In genomic region chr7:107665221-107665585, GRCm38 (mm10) we compare ENCODE assay signal across 9 mouse cellular contexts. TPM values are rescaled to one million over a fixed set of nuclear protein-coding genes. Genes with fewer than 3 reads are reported as not detected.
A peak's percentile ranks its signal among the peaks of the same experiment; 100 is the strongest.
DNase-seq lines count a peak whose midpoint lies in the region; ATAC-seq and TF ChIP-seq lines count a peak whose summit lies in the region.
"Had no signal": no experiment of that assay in that cellular context is flagged by ENCODE, and none has a peak within 500 bp of the region (broad histone marks: within the 10 kb centered on the region; RNA-seq: fewer than 3 reads in every experiment).

No protein-coding gene starts in this region.

- 0 out of 2 replicates have a peak overlapping the region, but pooled peaks have one; percentile 41 for H3K4me2 ChIP-seq in midbrain, embryonic 12.5 days (replicated peaks)

- no peak for DNase-seq in lung, adult 2 months
- no peak for DNase-seq in lung, postnatal 25 days (ENCODE audit: low spot score)
- DNase-seq in hindlimb bud, embryonic 11.5 days (ENCODE audit: extremely low spot score, low read depth, low spot score), result peak; percentile 63
- no peak for DNase-seq in layer of hippocampus, postnatal 36 days
- DNase-seq in cerebellum, adult 11 months, result no peak
- no peak for DNase-seq in adrenal gland, adult 18-20 months (ENCODE audit: low spot score in 2 of 2)

- no peak for TF ChIP-seq CTCF in lung, adult 2 months (IDR thresholded peaks at IDR 0.05; ENCODE audit: insufficient read depth, low read length)

- peak; percentile 58 for ATAC-seq in frontal cortex, adult (ENCODE audit: low TSS enrichment)
- ATAC-seq in midbrain, embryonic 12.5 days (ENCODE audit: low FRiP score, low read depth), result peak; percentile 23; the same call in 1 of the 2 replicates

- WGBS in lung, adult 2 months, result 11% methylated on average over 4 of the region's 4 CpGs
- 44% methylated on average over 4 of the region's 4 CpGs for WGBS in midbrain, embryonic 12.5 days

- no peak for TF ChIP-seq POLR2A in lung, adult 2 months (IDR thresholded peaks at IDR 0.05; ENCODE audit: borderline replicate concordance, extremely low read depth, low read depth, low read length)

- no peaks in the 10 kb centered on the region for H3K9me3 ChIP-seq in midbrain, embryonic 12.5 days

- H3K4me1 ChIP-seq in lung, adult 2 months (ENCODE audit: control insufficient read depth, insufficient read depth, low read length), result peaks cover 16% of the 10 kb centered on the region
- peaks cover 33% of the 10 kb centered on the region for H3K4me1 ChIP-seq in midbrain, embryonic 12.5 days

- no peak overlapping the region for H3K9ac ChIP-seq in midbrain, embryonic 12.5 days (replicated peaks)

- no peaks in the 10 kb centered on the region for H3K27me3 ChIP-seq in midbrain, embryonic 12.5 days

- peak overlapping the region; percentile 48 for H3K4me3 ChIP-seq in lung, adult 2 months (replicated peaks; ENCODE audit: extremely low read depth, low read depth, low read length)
- H3K4me3 ChIP-seq in midbrain, embryonic 12.5 days, result no peak overlapping the region

- H3K36me3 ChIP-seq in midbrain, embryonic 12.5 days, result no peaks in the 10 kb centered on the region
- H3K36me3 ChIP-seq: G1E had no signal

- H3K27ac ChIP-seq in midbrain, embryonic 12.5 days (replicated peaks), result peak overlapping the region; percentile 61; the same call in 1 of the 2 replicates

RNA-seq across cellular contexts. Expression of gene 5330417H12Rik, which starts 40.2 kb away (rescaled TPM):
- not detected in 2 replicates for polyA plus RNA-seq in lung, adult 2 months (2012; rRNA removed)
- not detected in 2 replicates for polyA plus RNA-seq in midbrain, embryonic 12.5 days (2016; fragmentation: Nextera tagmentation; extraction: Ambion mirVana)
- not detected for total RNA-seq in layer of hippocampus, postnatal 36 days (2021)
- not detected for total RNA-seq in adrenal gland, adult 18-20 months (2021)
- total RNA-seq: G1E had no signal
- polyA plus RNA-seq: G1E had no signal
